Mouse (Mus musculus): ENCODE measurements at regions not wholly inside any gene's neighbourhood (a gene's known extent, or its start where the extent isn't known, plus 50 kb on each side); places are given as distances from the start of the nearest gene placed in this dataset.
A peak's percentile ranks its signal among the peaks of the same experiment; 100 is the strongest.

GRCm38 (mm10) chr12:45442474-45442873, 368.0 kb upstream of the Stxbp6 start:
- no peak for DNase-seq (ENCODE audit: low read depth, low spot score)

DNA sequence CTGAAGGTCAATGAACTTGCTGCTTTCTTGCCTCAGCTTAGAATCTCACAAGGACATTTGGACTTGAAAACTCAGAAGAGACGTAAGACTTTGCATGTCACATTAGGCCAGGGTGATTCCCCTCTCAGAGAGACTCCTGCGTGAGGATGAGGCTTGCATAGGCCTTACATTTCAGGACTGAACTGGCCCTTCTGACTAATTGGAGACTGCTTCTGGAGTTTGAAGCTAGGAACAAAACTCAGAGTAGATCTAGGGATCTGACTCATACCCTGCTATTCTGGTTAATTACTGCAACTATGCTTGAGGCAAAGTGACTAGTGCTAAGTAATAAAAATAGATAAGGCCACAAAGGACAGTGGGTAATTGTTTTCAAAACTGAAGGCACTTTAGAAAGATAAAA, 365.2 kb upstream of the Stxbp6 start:
- no peak for DNase-seq (ENCODE audit: low read depth, low spot score)

- DNase-seq (ENCODE audit: low read depth, low spot score), result no peak
These were observed 362.8 kb upstream of the Stxbp6 start for GRCm38 (mm10) chr12:45437271-45437670.

GRCm38 (mm10) chr12:45399436-45399835, 324.9 kb upstream of the Stxbp6 start:
- DNase-seq (ENCODE audit: low read depth, low spot score), result no peak

- DNase-seq (ENCODE audit: low read depth, low spot score), result peak; percentile 56
These were observed 310.4 kb upstream of the Stxbp6 start for GRCm38 (mm10) chr12:45384864-45385263.

Data from A20 (cell line).